9 mouse cellular contexts compared by ENCODE assay signal in the genomic region with DNA sequence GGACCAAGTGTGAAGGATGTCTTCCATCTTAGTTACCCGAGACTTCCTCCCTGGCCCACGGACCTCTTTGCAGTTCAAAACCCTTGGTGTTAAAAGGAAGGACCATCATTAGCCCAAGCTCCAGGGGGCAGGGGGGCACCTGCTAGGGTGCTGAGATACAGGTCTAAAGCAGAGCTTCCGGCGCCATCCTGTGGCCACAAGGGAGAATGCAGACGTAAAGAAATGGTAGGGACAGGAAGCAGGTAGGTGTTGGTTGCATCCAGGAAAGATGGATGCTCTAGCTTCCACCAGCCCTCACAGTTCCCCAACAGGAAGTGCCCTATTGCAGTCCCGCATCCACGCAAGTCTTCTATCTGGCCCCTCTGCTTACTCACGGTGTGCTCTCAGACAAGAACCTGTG. TPM values are rescaled to one million over a fixed set of nuclear protein-coding genes. Genes with fewer than 3 reads are reported as not detected.
DNase-seq lines count a peak whose midpoint lies in the region; ATAC-seq lines count a peak whose summit lies in the region.
"Had no signal": no experiment of that assay in that cellular context is flagged by ENCODE, and none has a peak within 500 bp of the region (broad histone marks: within the 10 kb centered on the region; RNA-seq: fewer than 3 reads in every experiment).

No protein-coding gene starts in this region.

- H3K27me3 ChIP-seq in heart, embryonic 12.5 days (replicated peaks): peaks cover 52% of the 10 kb centered on the region

- peaks cover 22% of the 10 kb centered on the region; the same call in 1 of the 2 replicates for H3K4me1 ChIP-seq in heart, embryonic 12.5 days (replicated peaks)

- no peaks in the 10 kb centered on the region for H3K36me3 ChIP-seq in heart, embryonic 12.5 days

- WGBS in heart, embryonic 12.5 days: 9% methylated on average over 8 of the region's 8 CpGs

- intact Hi-C loops in left cerebral cortex, postnatal 4 days (cut with DNase I): no loop called here

- no peak for ATAC-seq in heart, embryonic 12.5 days (ENCODE audit: insufficient number of reproducible peaks, low FRiP score)

- no peak overlapping the region for H3K4me3 ChIP-seq in heart, embryonic 12.5 days

- no peak for DNase-seq in heart, adult 9 months (ENCODE audit: low spot score in 2 of 2)
- DNase-seq in 416B (ENCODE audit: low read depth) (peak; percentile 75), R1 (ENCODE audit: low read depth, low spot score) (peak; percentile 74)
- peak; percentile 54 to 63 for DNase-seq in frontal cortex, postnatal 25 days (ENCODE audit: low spot score in 2 of 2)
- DNase-seq in left cerebral cortex, postnatal 4 days: peak; percentile 50
- DNase-seq in retina, embryonic 14.5 days (ENCODE audit: low spot score): peak; percentile 65
- no peak for DNase-seq in urinary bladder, postnatal 10 days (ENCODE audit: low spot score)

- no peak overlapping the region for H3K4me2 ChIP-seq in heart, embryonic 12.5 days

- no peaks in the 10 kb centered on the region for H3K9me3 ChIP-seq in heart, embryonic 12.5 days (replicated peaks)

- no peak overlapping the region for H3K9ac ChIP-seq in heart, embryonic 12.5 days

- H3K27ac ChIP-seq in heart, embryonic 12.5 days (ENCODE audit: poor library complexity, severe bottlenecking): peak overlapping the region; percentile 0; the same call in 1 of the 2 replicates

RNA-seq across cellular contexts. Expression of a gene that starts 1.9 kb away (rescaled TPM):
- 0.44 and 1.2 TPM in 2 replicates for polyA plus RNA-seq in heart, embryonic 12.5 days (2016; fragmentation: Nextera tagmentation; extraction: Ambion mirVana)
- under 1 TPM in 1 of 2 experiments, not detected in 1; 0.94 TPM for total RNA-seq in left cerebral cortex, postnatal 4 days (2021)

RNA-seq across cellular contexts. Expression of a gene that starts 16.0 kb away (rescaled TPM):
- 0.19 and 0.28 TPM in 2 replicates for polyA plus RNA-seq in heart, embryonic 12.5 days (2016; fragmentation: Nextera tagmentation; extraction: Ambion mirVana)
- under 1 TPM; 0.24 to 0.40 TPM for total RNA-seq in left cerebral cortex, postnatal 4 days (2021)

RNA-seq across cellular contexts. Expression of a gene that starts 18.0 kb away (rescaled TPM):
- 6.2 and 6.4 TPM in 2 replicates for polyA plus RNA-seq in heart, embryonic 12.5 days (2016; fragmentation: Nextera tagmentation; extraction: Ambion mirVana)
- total RNA-seq in left cerebral cortex, postnatal 4 days (2021): 1 to 10 TPM; 9.6 to 9.8 TPM

RNA-seq across cellular contexts. Expression of a gene that starts 54.4 kb away (rescaled TPM):
- not detected in 2 replicates for polyA plus RNA-seq in heart, embryonic 12.5 days (2016; fragmentation: Nextera tagmentation; extraction: Ambion mirVana)
- not detected for total RNA-seq in left cerebral cortex, postnatal 4 days (2021)
- total RNA-seq: left cerebral cortex, postnatal 36 days had no signal

RNA-seq across cellular contexts. Expression of a gene that starts 56.7 kb away (rescaled TPM):
- 40.1 and 40.6 TPM in 2 replicates for polyA plus RNA-seq in heart, embryonic 12.5 days (2016; fragmentation: Nextera tagmentation; extraction: Ambion mirVana)
- 10 to 100 TPM in 1 of 2 experiments, 1 to 10 TPM in 1; 9.6 to 12.6 TPM for total RNA-seq in left cerebral cortex, postnatal 4 days (2021)

Comparison
In these comparisons a context has a peak if more than half of its experiments do, and no peak if none do; other contexts are left out.
1. DNase-seq: peak in 416B (single experiment), R1 (single experiment), frontal cortex, postnatal 25 days (2 of 2), left cerebral cortex, postnatal 4 days (single experiment) and retina, embryonic 14.5 days (single experiment); none in heart, adult 9 months (0 of 2) and urinary bladder, postnatal 10 days (single experiment).